Mouse (Mus musculus): Measurements from ENCODE around the gene Cerk. TPM values are rescaled to one million over a fixed set of nuclear protein-coding genes. Genes with fewer than 3 reads are reported as not detected.

Gene Cerk
- polyA plus RNA-seq, 1 experiment from 2014 or later = 4.1 TPM

DNA sequence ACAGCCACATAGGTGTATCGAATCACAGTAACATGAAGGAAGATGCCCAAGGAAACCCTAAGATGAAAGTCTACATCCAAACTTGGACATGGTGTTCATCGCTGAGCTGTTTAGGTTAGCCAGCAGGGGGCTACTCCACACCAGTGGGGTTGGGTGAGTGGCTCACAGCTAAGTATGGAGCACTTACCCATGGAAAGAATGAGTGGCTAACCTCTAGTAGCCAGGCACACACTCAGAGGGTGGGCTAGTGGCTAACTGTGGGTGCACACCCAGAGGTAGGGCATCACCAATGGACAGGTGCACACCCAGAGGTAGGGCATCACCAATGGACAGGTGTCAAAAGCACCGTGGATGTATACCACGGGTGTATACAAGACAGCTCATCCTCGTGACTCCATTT is 26.2 kb downstream of the Cerk start:
- Histone ChIP-seq H3K27me3 (no peaks in the 10 kb centered on the region), H3K36me3 (replicated peaks) (no peaks in the 10 kb centered on the region; the same call in 1 of the 2 replicates), H3K9me3 (replicated peaks) (no peaks in the 10 kb centered on the region), H3K9ac (no peak overlapping the region), H3K4me2 (no peak overlapping the region), H3K4me3 (replicated peaks) (no peak overlapping the region), H3K4me1 (replicated peaks) (no peaks in the 10 kb centered on the region), H3K27ac (replicated peaks) (no peak overlapping the region)
- WGBS (ENCODE audit: insufficient replicate concordance) = 72% methylated on average over 5 of the region's 5 CpGs
- no peak for ATAC-seq (ENCODE audit: insufficient read depth)

DNA sequence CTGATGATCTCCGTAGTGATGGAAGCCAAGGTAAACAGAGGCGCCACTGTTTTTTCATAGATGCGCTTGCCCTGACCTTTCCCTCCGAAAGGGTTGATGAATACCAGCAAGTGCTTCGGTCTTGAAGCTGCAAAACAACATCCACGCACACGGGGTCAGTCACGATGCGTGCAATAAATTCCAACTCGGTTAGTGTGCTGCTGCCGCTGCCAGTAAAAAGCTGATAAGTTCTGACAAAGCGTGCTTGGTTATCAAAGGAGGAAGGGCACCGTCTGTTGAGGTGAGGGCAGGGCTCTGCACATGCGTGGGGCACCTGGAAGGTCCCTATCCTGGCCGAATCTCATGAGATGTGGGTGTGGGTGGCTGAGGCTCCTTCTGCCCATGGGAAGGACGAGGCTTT is 26.8 kb downstream of the Cerk start:
- Histone ChIP-seq H3K27ac (replicated peaks) (no peak overlapping the region), H3K4me2 (no peak overlapping the region), H3K36me3 (replicated peaks) (no peaks in the 10 kb centered on the region; the same call in 1 of the 2 replicates), H3K4me3 (replicated peaks) (no peak overlapping the region), H3K9ac (no peak overlapping the region), H3K27me3 (no peaks in the 10 kb centered on the region), H3K4me1 (replicated peaks) (no peaks in the 10 kb centered on the region), H3K9me3 (replicated peaks) (no peaks in the 10 kb centered on the region)
- WGBS (ENCODE audit: insufficient replicate concordance) = 46% methylated on average over 16 of the region's 16 CpGs
- no peak for ATAC-seq (ENCODE audit: insufficient read depth)

GRCm38 (mm10) chr15:86156492-86156891 is 29.4 kb downstream of the Cerk start:
- no peak for ATAC-seq (ENCODE audit: insufficient read depth)
- H3K4me2 ChIP-seq = no peak overlapping the region
- no peaks in the 10 kb centered on the region for H3K4me1 ChIP-seq (replicated peaks)
- H3K4me3 ChIP-seq (replicated peaks) = no peak overlapping the region
- H3K36me3 ChIP-seq (replicated peaks) = no peaks in the 10 kb centered on the region; the same call in none of the 2 replicates
- WGBS (ENCODE audit: insufficient replicate concordance) = 57% methylated on average over 5 of the region's 5 CpGs
- H3K27ac ChIP-seq (replicated peaks) = no peak overlapping the region
- no peak overlapping the region for H3K9ac ChIP-seq
- H3K9me3 ChIP-seq (replicated peaks) = no peaks in the 10 kb centered on the region
- no peaks in the 10 kb centered on the region for H3K27me3 ChIP-seq

DNA sequence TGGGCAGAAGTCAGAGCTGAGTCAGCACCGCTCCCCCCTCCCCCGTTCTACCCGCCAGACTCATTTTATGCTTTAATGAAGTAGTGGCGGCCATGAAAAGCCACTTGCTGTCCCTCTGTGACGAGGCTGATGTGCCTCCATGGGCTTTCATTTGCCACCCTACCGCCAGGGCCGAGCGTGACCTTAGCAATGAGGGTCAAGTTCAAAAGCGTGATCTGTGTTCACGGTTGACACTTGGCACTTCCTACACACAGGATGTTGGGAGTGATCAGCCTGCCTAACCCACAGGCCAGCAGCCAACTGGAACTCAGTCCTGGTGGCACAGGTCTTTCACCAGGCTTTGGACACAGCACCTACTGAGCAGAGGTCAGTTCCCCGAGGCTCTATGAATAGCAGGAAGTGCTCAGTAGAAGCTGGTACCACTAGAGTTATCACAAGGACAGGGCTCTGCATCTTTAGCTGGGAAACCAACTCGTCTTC is 32.4 kb downstream of the Cerk start:
- Histone ChIP-seq H3K4me2 (no peak overlapping the region), H3K36me3 (replicated peaks) (peaks cover 3% of the 10 kb centered on the region), H3K4me3 (replicated peaks) (no peak overlapping the region), H3K9ac (no peak overlapping the region), H3K4me1 (replicated peaks) (no peaks in the 10 kb centered on the region), H3K9me3 (replicated peaks) (no peaks in the 10 kb centered on the region), H3K27ac (replicated peaks) (no peak overlapping the region), H3K27me3 (no peaks in the 10 kb centered on the region)
- ATAC-seq (ENCODE audit: insufficient read depth) = no peak
- 85% methylated on average over 12 of the region's 12 CpGs for WGBS (ENCODE audit: insufficient replicate concordance)

DNA sequence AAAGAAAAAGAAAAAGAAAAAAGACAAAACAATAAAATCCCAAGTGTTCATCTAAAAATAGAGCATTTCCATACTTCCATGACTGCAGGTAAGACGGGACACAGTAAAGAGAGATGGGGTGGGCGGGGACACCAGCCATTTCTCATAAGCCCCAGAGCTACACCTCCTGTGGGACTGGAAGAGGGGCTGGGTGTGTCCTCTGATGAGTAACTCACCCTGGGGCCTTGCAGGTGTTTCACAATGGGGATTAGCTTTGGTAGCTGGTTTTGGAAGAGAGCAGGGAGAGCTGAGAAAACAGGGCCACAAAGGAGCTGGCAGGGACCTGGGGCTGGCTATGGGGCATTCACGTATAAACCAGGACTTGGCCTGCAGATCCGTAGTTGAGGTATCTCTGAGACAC is 35.3 kb downstream of the Cerk start:
- ATAC-seq (ENCODE audit: insufficient read depth) = no peak
- Histone ChIP-seq H3K27me3 (no peaks in the 10 kb centered on the region), H3K4me1 (replicated peaks) (no peaks in the 10 kb centered on the region), H3K4me3 (replicated peaks) (no peak overlapping the region), H3K36me3 (replicated peaks) (peaks cover 3% of the 10 kb centered on the region; the same call in 1 of the 2 replicates), H3K9ac (no peak overlapping the region), H3K9me3 (replicated peaks) (no peaks in the 10 kb centered on the region), H3K4me2 (no peak overlapping the region), H3K27ac (replicated peaks) (no peak overlapping the region)
- WGBS (ENCODE audit: insufficient replicate concordance) = 78% methylated on average over 4 of the region's 4 CpGs

DNA sequence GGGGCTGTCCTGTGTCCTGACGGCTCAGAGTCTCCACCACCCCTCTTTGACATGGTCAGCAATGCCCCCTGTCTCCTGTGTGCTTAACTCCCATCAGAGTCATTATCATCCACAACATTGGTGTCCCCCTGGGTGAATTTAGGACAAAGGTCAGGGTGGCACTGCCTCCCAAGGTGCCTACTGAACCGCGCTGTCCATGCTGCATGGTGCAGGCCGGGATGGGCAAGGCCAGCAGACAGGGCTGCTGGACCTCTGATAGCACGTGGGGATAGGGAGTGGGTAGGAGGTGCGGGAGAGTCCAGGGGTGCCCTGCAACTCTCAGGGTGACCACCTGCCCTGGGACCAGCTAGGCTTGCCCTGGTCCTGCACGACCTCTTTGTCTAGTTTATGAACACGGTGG is 39.0 kb downstream of the Cerk start:
- Histone ChIP-seq H3K4me2 (no peak overlapping the region), H3K27ac (replicated peaks) (no peak overlapping the region), H3K4me3 (replicated peaks) (no peak overlapping the region), H3K27me3 (no peaks in the 10 kb centered on the region), H3K9me3 (replicated peaks) (no peaks in the 10 kb centered on the region), H3K9ac (no peak overlapping the region), H3K36me3 (replicated peaks) (0 out of 2 replicates have a peak, but pooled peaks cover 3% of the 10 kb centered on the region), H3K4me1 (replicated peaks) (no peaks in the 10 kb centered on the region)
- ATAC-seq (ENCODE audit: insufficient read depth) = no peak
- 69% methylated on average over 8 of the region's 8 CpGs for WGBS (ENCODE audit: insufficient replicate concordance)

DNA sequence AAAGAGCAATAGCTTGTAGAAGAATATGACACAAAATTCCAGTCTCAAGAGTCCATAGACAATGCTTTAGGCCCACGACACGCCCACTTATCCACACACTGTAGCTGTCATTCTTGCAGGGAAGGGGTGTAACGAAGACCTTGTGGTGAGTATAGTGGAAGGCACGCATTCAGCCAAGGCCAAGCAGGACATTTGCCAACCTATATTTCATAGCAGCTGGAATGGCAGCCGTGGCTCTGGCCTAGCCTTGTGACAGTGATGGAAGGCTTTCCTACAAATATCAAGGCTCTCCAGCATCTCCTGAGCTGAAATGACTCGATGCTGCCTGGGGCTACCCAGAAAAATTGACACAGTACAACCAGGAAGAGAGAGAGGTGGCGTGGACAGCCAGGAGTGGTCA is 40.9 kb downstream of the Cerk start:
- Histone ChIP-seq H3K4me3 (replicated peaks) (no peak overlapping the region), H3K4me1 (replicated peaks) (no peaks in the 10 kb centered on the region), H3K36me3 (replicated peaks) (0 out of 2 replicates have a peak, but pooled peaks cover 3% of the 10 kb centered on the region), H3K4me2 (no peak overlapping the region), H3K9ac (no peak overlapping the region), H3K27ac (replicated peaks) (no peak overlapping the region), H3K27me3 (no peaks in the 10 kb centered on the region), H3K9me3 (replicated peaks) (no peaks in the 10 kb centered on the region)
- ATAC-seq (ENCODE audit: insufficient read depth) = no peak
- WGBS (ENCODE audit: insufficient replicate concordance) = 68% methylated on average over 7 of the region's 7 CpGs

DNA sequence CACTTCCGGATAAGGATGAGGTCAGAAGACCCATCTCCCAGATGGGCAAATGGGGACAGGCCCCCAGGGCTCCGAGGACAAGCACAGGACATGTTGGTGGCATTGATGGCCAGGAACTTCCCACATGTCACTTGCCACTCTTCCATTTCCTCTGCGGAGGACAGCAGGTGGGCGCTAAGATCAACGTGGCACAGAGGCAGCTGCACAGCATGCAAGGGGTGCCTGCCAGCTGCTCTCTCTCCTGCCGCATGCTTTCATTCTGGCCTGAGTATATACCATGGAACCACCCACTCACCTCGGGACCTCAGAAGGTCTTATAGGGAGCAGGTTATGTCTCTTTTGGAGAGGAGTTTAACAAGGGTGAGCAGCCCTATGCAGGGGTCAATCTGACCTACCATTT is 41.4 kb downstream of the Cerk start:
- WGBS (ENCODE audit: insufficient replicate concordance) = 61% methylated on average over 7 of the region's 7 CpGs

GRCm38 (mm10) chr15:86140323-86140722 is 45.6 kb downstream of the Cerk start:
- Histone ChIP-seq H3K27me3 (no peaks in the 10 kb centered on the region), H3K4me2 (no peak overlapping the region), H3K36me3 (replicated peaks) (peaks cover 10% of the 10 kb centered on the region), H3K9me3 (replicated peaks) (no peaks in the 10 kb centered on the region), H3K4me3 (replicated peaks) (no peak overlapping the region), H3K9ac (no peak overlapping the region), H3K27ac (replicated peaks) (no peak overlapping the region), H3K4me1 (replicated peaks) (0 out of 2 replicates have a peak, but pooled peaks cover 4% of the 10 kb centered on the region)
- 40% methylated on average over 10 of the region's 10 CpGs for WGBS (ENCODE audit: insufficient replicate concordance)
- ATAC-seq (ENCODE audit: insufficient read depth) = no peak

More for the DNA sequence above, 41.4 kb downstream of the Cerk start:
- no peak overlapping the region for H3K9ac ChIP-seq
- no peaks in the 10 kb centered on the region for H3K27me3 ChIP-seq
- H3K27ac ChIP-seq (replicated peaks) = no peak overlapping the region
- H3K36me3 ChIP-seq (replicated peaks) = 0 out of 2 replicates have a peak, but pooled peaks cover 3% of the 10 kb centered on the region
- no peaks in the 10 kb centered on the region for H3K9me3 ChIP-seq (replicated peaks)
- ATAC-seq (ENCODE audit: insufficient read depth) = no peak
- no peak overlapping the region for H3K4me3 ChIP-seq (replicated peaks)
- no peak overlapping the region for H3K4me2 ChIP-seq
- no peaks in the 10 kb centered on the region for H3K4me1 ChIP-seq (replicated peaks)

- peaks cover 23% of the 10 kb centered on the region for H3K36me3 ChIP-seq (replicated peaks)
- no peak overlapping the region for H3K9ac ChIP-seq
- no peaks in the 10 kb centered on the region for H3K9me3 ChIP-seq (replicated peaks)
- 0 out of 2 replicates have a peak, but pooled peaks cover 5% of the 10 kb centered on the region for H3K4me1 ChIP-seq (replicated peaks)
- H3K27me3 ChIP-seq = no peaks in the 10 kb centered on the region
- H3K4me3 ChIP-seq (replicated peaks) = no peak overlapping the region
- H3K27ac ChIP-seq (replicated peaks) = no peak overlapping the region
- ATAC-seq (ENCODE audit: insufficient read depth) = no peak
- no peak overlapping the region for H3K4me2 ChIP-seq
- whole genome bisulfite sequencing (ENCODE audit: insufficient replicate concordance) = 40% methylated on average over 4 of the region's 4 CpGs
Observed at GRCm38 (mm10) chr15:86137638-86138037, 48.3 kb downstream of the Cerk start.

DNA sequence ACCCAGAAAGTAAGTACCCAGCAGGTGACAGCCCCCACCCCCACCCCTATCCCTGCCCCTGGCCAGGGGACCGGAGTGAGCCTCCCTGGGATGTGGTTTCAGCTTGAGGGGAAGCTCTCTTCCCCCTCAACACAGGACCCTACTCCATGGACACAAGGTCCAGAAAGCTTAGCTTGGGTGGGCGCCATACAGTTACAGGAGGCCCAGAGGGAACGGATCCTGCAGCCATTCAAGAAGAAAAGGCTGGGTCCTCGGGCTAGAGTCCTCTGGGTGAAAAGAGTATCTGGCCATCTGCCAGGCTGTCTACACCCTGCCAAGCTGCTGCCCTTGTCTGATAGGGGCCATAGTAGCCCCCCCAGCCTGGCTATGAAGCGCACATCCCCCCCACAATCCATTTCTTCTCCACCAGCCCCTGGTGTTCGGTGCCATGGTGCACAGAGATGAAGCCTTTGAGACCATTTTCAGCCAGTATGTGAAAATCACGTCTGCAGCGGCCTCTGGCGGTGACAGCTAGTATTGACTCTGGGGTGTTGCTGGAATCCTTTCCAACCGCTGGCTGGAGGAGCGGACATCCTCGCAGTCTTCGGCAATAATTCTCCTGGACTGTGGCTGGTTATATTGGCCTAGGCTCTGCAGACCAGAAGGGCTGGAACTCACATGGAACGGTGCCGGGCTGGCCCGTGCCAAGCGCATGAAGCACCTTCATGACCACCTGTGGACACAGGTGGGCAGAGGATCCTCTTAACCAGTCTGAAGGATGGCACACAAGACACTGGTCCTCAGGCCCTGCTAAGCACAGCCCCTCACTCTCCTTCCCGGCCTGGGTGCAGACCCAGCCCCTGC is 50.8 kb downstream of the Cerk start:
- Histone ChIP-seq H3K27ac (replicated peaks) (no peak overlapping the region), H3K36me3 (replicated peaks) (peaks cover 47% of the 10 kb centered on the region), H3K9me3 (replicated peaks) (no peaks in the 10 kb centered on the region), H3K4me2 (no peak overlapping the region), H3K9ac (no peak overlapping the region), H3K27me3 (no peaks in the 10 kb centered on the region), H3K4me3 (replicated peaks) (no peak overlapping the region), H3K4me1 (replicated peaks) (0 out of 2 replicates have a peak, but pooled peaks cover 5% of the 10 kb centered on the region)
- WGBS (ENCODE audit: insufficient replicate concordance) = 46% methylated on average over 18 of the region's 18 CpGs
- no peak; the same call in 1 of the 2 replicates for ATAC-seq (ENCODE audit: insufficient read depth)
